Mouse (Mus musculus): ENCODE measurements around the gene Cipc.

The Cipc gene

DNA sequence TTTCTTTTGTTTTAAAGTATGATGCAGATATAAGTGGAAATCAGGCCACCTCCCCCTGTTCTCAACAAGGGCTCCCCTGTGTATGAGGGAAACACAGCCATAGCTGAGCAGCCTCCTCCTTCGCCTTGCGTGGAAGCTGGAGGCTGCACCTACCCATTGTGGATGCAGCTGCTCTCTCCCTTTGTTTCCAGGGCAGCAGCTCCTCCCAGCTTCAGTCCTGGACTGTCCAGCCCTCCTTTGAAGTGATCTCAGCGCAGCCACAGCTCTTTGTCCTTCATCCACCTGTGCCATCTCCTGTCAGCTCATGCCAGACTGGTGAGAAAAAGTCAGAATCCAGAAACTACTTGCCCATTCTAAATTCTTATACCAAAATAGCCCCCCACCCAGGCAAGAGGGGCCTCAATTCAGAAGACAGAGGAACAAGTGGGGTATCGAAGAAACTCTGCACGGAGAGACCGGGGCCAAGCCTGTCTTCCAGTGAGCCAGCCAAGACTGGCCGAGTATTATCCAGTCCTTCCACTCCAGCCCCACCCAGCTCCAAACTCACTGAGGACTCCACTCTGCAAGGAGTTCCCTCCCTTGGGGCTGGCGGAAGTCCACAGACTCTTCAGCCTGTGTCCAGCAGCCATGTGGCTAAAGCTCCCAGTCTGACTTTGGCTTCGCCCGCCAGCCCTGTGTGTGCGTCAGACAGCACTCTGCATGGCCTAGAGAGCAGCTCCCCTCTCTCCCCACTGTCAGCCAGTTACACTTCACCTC lies 14.9 kb downstream of the Cipc start:
- no peak for DNase-seq

DNA sequence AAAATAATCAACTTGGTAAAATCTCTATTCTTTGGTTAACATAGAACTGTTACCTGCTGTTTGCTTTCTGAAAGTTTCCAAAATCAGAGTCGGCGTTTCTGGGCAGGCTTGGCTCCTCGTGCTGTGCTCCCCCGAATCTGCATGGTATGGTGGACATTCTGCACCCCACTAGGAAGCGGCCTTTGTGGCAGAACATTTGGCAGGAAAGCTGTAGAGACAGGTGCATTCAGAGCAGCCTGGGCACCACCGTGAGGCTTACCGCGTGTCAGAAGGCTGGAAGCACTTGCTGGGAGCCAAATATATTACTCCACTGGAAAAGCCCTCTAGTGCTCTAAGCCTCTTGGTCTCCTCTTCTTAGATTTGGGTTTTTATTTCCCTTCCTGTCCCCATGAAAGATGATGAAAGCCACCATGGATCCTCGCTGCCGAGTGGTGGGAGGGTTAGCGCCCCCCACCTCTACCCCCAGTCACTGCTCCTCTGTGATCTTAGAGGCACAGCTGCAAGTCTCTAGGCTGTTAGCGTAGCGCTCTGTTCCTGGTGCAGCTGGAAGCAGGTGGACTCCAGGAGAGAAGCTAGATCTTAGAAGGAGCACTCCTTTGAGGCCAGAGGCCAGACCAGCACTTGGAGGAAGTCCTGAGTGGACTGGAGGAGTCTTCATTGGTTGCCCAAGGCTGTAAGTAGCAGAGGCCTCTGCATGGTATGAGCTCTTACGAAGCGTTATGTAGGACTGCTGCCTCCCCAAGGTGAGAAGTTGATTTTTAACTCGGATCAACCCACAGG lies 17.6 kb downstream of the Cipc start:
- no peak for DNase-seq

DNA sequence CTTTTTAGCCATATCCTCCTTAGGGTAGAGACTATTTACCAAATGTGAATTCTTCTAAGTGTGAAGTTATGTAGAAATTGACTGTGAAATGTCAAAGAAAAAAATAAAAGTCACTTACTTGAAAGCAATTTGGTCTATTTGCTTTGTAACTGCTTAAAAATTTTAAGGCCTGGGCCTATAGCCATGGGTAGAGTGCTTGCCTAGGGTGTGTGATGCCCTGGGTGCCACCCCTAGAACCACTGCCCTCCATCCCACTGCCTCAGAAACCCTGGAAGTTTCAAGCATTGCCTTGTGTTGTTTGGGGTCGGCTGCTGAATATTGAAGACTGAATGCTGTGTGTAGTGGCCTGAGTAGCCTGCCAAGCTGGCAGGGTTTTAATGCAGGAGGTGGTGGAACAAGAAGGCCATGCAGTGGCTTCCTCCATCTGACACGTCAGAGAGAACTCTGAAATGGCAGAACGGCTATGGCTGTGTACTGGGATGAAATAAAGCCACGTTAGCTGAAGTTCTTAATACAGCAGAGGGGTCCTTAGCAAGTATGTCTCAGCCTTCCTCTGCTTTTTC lies 18.5 kb downstream of the Cipc start:
- DNase-seq = no peak

DNA sequence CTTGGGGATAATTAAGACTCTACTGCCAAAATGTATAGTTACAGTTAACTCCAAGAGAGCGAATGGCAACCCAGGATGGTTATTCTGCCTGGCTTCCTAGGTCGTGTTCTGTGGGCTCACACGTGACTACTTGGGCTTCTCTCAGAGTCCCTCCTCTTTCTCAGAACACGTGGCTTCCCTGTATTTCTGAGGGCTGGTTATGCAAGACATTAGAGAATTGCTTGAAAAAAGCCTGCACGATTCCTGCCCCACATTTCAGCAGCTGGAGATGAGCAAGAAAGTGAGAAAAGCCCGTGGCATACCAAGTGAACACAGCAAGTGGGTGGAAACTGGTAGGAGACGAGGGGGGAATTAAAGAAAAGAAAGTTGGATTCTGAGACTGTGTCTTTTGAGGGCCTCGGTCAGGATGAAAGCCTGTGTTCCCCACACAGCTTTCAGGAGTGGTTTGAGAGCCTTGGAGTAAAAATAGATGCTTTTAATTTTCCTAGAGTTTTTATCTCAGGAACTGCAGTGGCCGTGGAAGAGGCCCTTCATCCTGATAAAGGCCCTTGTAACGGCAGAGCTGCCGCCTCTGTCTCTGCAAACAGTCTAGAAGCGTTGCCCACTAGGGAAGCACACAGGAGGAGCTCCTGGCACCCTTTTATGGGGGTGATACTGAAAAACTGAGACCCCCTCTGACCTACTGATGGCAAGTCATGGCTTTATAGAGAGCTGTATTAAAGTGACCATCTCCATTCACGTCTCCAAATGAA lies 21.8 kb downstream of the Cipc start:
- no peak for DNase-seq

DNA sequence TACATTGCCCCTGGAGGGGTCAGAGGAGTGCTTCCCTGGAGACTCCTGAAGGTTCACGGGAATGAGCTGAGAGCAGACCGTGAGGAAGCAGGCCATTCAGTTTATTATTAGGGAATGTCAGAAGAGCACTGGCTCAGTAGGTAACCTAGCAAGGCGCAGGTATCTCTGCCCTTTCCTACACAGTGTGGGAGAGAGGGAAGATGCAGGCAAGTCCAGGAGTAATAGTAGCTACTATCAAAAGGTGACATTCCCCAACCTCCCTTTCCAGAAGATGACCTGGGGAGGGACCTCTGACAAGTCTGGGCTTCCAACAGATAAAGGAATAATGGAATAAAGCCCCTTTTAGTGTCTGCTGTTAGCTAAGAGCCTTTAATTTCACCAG lies 22.4 kb downstream of the Cipc start:
- DNase-seq = no peak

DNA sequence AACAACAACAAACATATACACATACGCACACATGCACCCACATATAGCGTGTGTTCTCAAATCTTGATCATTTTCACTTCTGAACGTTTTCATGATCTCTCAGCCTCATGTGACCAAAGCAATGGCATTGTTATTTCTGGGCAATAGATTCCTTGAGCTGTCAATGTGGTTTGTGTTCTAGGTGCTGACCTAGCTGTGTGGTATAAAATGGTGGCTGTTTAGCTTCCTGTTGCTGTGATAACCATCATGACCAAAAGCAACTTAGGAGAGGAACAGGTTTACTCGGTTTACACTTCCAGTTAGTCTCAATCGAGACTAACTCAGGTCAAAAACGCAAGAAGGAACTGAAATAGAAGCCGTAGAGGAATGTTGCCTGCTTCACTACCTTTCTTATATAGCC lies 24.2 kb downstream of the Cipc start:
- no peak for DNase-seq

DNA sequence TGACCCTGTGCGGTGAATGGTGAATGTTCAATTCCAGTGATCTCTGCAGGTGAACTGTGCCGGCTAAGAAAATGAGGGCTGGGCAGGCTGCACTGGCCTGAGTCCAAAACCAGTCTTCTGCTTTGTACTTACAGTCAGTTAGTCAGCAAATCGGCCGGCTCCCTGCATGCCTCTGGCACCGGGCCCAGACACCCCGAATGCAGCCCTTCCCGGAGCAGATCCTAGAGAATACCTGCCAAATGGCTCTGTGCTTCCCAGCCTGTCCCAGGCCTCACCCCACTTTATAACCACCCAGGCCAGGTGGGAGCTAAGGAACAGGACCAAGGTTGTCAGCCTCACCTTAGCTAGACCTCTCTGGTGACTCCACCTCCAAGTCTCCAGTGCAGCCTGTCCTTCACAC lies 26.4 kb downstream of the Cipc start:
- DNase-seq = no peak

DNA sequence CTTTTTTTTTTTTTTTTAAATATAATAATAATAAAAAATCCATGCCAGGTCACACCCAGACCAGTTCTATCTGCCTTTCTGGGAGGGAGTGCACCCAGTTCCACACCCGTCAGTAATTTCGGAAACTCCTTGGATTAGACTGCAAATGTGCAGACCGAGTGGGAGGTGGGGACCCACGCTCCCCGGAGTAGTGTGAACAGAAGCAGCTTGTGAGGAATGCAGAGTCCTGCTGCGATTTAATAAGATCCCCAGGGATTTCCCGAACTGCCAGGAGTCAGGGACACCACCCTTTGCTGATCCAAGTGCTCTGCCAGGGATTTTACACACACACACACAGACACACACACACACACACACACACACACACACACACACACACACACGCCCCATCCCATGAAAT lies 26.9 kb downstream of the Cipc start:
- no peak for DNase-seq

DNA sequence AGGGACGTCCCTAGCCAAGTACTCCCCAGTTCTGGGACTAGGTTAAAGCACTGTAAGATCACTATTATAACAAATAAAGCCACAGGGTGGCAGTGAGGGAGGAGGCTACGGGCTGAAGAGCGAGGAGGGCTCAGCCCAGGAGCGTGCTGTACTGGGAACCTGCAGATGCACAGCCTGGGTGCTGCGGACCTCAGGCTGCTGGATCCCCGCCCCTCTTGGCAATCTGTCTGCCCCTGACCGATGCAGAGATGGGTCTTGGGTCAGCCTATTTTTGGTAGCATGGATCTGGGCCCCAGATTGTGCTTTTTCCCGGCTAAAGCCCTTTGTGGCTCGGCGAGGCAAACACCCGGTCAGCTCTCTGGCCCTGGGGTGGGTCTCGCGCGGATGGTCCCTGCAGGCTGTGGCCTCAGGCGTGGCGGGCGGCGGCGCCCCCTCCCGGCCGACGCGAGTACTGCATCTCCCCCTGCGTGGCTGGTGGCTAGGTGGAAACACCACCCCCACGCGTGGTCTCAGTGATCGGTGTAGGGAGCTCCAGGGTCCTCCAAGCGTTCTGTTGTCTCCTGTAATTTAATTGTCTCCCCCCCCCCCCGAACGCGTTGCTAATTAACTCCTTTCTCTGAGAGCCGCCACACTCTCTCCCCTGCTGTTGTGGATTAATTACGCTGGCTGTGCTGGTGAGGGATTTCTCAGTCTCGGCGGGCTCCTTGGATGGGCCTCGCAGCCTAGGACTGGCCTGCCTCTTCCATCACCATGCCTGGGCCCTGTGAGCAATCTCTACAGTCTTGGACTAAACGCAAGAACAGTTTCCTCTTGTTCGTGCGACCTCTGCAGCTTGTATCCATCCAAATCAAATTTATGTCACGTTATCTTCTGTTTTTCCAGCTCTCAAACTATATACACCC lies 27.8 kb downstream of the Cipc start:
- peak; percentile 39 to 72 for DNase-seq

DNA sequence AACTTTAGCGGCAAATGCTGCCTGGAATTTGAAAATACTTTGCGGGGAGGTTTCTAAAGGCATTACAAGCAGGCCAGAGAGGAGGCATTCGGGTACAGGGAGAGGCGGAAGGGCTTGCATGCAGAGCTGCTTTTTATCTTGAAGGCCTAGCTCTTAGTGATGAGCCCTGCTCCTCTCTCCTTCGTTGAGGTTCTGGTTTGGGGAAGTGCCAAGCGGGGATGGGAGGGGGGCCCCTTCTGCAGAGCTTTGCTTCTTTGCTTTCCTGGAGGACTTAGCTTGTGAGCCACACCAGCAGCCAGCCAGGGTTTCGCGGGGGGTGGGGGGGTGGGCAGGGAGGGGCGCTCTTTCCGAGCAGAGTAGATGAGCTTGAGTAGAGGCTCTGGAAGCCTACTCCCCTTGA lies 28.9 kb downstream of the Cipc start:
- DNase-seq = no peak

DNA sequence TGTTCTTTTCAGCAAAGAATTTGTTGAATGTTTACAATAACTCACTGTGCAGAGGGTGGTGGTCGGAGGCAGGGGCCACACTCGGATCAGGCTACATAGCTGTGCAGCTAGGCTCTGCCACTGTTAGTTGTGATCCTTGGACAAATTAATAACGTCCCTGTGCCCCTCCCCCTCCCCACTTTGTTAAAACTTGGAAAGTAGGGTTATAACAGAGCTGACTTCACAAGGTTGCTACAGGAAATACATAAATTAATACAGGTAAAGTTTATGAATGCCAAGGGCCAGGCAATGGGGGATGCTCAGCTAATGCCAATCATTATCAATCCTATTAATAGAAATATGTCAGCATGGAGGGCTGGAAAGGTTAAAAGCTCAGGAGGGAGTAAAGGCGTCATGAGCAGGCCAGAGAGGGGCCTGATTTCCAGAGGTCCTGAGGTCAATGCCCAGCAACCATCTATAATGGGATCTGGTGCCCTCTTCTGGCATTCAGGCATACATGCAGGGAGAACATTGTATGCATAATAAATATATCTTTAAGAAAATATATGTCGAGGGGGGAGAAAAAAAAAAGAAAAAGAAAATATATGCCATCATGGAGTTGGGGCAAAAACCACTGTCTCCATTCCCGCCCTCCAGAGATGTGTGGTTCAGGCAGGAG lies 29.8 kb downstream of the Cipc start:
- DNase-seq = no peak

DNA sequence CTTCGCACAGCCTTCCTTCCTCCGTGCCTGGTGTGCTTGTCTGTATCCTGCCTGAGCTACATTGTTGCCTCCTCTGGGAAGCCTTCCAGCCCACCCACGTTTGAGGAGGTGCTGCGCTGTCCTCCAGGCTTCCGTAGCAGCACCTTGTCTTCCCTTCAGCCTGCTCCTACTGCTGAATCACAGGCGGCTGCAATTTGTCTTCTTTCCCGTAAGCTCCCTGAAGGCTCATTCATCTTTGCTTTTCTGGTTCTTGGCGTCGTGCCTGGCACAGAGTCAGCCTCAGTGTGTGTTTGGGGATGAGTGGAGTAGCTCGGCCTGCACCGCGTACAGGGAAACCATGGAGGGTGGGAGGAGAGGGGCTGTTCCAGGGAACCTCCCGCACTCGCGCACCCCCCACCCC lies 31.0 kb downstream of the Cipc start:
- DNase-seq = no peak

DNA sequence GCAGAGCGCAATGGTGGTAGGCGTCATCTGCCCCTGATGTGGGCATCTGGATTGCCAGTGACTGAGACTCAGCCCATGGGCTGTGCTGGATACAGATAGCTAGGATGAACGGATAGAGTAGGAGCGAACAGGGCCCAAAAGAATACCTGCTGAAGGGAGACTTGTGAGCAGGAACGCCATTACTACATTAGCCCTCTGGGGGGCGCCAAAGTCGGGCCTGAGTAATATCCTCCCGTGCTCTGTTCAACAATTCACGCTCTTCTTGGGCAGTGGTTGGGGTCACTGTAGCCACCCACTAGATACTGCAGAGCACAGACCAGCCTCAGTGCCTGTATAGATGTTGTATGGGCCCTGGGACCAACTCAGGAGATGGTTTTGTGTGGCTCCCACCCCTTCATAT lies 34.3 kb downstream of the Cipc start:
- no peak for DNase-seq

DNA sequence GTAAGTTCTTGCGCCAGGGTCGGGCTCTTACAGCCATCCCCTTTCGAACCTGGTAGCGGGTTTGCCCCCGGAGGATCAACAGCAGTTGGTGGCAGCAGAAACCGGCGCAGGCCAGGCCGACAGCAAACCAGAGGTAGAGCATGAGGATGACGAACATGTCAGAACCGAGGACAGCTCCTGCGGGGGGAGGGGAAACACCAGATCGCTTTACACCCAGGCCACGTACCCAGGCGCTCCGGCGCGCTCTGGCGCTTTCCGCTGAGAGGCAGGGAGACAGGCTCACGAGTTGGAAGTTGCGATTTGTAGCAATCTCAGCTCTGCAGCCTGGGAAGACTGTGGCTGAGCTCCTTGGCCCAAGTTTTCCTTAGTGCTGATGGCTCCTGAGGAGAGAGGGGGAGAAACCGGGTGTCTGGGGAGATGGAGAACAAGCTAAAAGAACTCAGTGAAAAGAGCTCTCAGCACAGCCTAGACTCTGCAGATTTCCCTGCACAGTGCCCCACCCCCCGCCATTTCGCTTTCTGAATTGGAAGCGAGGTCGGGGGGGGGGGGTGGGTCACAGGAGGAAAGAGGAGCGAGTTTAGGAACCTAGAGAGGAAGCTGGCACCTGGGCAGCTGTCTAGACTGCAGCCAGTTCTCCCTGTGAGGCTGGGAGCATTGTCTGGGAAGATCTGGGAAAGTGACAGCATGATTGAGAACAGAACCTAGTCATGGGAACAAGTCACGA lies 36.8 kb downstream of the Cipc start:
- DNase-seq = peak in 1 of 2 experiments; percentile 21

DNA sequence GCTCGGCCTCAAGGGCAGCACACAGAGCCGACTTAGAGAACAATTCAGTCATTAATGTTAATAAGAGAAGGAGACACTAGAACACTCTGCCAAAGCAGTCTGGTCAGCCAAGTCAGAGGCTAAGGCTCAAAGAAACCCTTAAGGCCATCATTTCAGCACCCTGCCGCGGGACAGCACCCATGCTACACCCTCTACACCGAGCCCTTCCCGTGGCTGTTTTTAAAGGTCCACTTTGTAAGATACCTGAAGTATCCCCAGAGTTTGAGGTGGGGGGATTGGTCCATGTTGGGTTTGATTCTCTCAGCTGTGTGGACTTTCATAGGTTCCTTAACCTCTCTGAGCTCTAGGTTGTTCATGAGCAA lies 37.3 kb downstream of the Cipc start:
- no peak for DNase-seq

DNA sequence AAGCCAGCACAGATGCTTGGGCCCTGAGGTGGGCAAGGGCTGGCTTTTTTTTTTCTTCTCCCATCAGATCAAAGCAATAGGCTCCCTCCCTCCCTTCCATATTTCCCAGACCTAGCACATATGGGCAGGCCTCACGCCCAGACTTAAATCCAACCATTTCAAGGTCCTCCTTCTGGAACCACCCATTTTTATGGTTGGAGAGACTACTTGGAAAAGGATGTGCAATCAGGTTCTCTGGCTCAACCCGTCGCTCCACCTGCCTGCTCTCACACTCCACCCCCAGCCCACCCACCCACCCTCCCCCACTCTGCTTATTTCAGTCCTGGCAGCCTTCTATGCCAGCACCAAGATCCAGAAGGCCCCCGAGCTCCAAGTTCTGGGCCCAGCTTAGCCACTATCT lies 39.7 kb downstream of the Cipc start:
- no peak for DNase-seq

DNA sequence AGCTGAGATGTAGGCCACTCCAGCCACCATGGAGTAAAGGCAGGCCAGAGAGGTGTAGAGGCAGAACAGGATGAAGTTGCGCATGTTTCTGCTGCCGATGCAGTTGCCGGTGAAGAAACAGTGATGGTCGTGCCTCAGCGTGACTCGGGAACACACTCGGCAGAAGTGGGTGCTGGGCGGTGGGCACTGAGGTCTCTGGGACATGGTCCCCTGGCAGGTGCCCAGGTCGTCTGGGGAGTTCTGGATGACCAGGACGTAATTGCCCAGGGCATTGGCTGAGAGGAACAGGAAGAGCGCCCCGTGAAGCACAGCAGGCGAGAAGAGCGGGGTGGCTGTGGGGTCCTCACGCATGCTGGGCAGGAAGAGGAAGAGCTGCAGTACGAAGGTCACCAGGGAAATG lies 41.4 kb downstream of the Cipc start:
- no peak for DNase-seq

DNA sequence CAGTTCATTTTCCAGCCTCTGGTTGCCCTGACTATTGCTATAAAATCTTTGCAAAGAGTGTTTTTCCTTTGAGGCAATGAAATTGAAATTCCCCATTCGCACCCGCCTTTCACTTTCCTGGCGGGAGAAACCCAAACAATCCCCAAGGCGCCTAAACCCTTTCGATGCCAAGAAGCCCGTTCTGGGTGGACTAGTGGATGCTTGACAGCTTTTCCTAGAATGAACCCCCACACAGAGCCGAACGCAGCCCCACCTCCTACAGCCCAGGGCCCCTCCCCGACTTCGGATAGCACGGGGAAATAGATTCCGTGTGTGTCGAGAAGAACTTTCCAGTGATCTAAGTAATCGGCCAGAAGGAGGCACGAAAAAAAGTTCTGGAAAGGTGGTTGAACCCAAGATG lies 42.5 kb downstream of the Cipc start:
- no peak for DNase-seq

DNA sequence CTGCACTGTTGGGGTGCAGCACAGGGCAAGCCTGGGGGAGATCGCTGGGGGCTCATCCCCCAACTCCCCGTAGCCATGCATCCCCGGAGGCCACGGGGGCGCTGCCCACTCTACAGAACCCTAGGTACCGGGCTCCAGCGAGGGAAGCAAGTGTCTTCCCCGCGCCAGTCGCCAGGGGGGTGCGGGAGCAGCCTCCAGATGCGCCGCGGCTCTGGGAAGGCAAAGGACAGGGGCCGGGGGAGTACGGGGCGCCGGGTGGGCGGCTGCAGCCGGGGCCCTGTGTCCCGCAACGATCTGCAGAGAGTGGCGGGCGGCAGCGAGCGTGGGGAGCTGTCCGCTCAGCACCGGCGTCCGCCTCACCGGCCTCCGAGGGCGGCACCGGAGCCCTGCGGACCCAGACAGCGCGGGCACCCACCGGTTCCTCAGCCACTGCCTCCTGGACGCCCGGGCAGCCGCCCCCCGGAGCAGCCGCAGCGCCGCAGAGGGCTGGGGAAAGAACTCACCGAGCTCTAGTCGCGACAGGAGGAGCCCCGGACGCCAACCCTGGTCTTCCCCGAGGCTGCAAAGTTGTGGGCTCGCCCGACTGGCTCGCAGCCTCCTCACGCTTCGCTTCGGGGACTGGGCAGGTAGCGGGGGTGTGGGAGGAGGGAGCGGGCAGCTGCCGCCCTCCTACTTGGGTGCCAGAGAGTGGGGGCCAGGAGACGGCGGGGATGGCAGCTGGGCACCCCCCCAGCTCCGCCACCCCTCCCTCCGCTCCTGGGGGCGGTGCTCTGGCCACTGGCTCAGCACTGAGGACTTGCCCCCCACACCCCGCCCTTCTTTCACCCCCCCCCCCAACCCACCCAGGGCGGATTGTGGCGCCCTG lies 43.3 kb downstream of the Cipc start, which contains the start of gene Zdhhc22:
Zdhhc22 (minus strand) TSS at position 541 of the 865 bp plus-strand sequence.
- DNase-seq = no peak

DNA sequence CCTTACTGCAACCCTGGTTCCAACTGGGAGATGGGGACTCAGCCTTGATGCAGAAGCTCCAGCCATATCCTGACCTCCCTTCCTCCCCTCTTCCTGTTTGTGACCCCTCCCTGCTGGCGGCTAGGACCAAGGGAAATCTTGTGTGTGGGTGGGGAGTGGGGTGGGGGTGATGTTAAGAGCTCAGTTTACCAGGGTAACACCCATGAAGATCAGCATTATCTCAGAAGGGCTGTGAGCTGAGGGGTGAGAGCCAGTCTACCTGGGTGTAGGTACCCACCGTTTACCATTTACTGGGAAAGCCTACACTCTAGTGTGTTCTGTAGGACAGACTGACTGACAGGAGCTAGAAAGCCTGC lies 43.9 kb downstream of the Cipc start:
- no peak for DNase-seq

Data from spleen, adult 18-20 months (tissue).